ENCODE assay signal across 11 mouse cellular contexts in the genomic region with DNA sequence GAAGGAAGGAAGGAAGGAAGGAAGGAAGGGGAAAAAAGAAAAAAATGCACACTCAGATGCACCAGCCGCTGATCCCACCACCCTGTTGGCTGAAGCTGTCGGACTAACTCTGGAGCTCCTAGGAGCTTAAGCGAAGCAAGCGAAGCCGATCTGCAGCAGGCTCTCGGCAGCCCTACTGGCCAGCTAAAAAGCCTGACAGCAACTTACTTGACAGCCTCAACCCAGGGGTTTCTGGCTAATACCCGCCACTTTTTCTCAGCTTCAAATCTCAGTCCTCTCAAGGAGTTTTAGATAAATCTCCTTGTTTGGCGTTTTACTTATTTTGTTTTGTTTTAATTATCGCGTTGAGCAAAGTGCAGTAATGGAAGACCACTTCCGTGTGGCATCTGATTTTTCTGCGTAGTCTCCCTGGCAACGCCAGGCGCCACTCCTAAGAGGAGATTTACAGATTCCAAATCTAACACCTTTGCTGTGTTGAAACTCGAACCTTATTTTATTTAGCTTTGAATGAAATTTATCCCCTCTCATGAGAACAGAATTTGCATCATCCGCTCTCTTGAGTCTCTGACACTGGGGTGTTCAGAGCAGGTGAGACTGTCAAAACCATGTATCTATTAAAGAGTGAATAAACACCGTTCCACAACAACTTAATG. TPM values are rescaled to one million over a fixed set of nuclear protein-coding genes. Genes with fewer than 3 reads are reported as not detected.
DNase-seq lines count a peak whose midpoint lies in the region; ATAC-seq and TF ChIP-seq lines count a peak whose summit lies in the region.
"Had no signal": no experiment of that assay in that cellular context is flagged by ENCODE, and none has a peak within 500 bp of the region (broad histone marks: within the 10 kb centered on the region; RNA-seq: fewer than 3 reads in every experiment).

No protein-coding gene starts in this region.

- TF ChIP-seq CTCF in lung, postnatal 0 days (IDR thresholded peaks at IDR 0.05): no peak

- no peaks in the 10 kb centered on the region for H3K9me3 ChIP-seq in forebrain, embryonic 13.5 days (replicated peaks)
- H3K9me3 ChIP-seq in hindbrain, embryonic 16.5 days (ENCODE audit: control insufficient read depth, low read length): no peaks in the 10 kb centered on the region
- no peaks in the 10 kb centered on the region for H3K9me3 ChIP-seq in neural tube, embryonic 15.5 days (replicated peaks)
- no peaks in the 10 kb centered on the region for H3K9me3 ChIP-seq in lung, postnatal 0 days (ENCODE audit: low read length)
- H3K9me3 ChIP-seq: limb, embryonic 13.5 days had no signal

- H3K36me3 ChIP-seq in forebrain, embryonic 13.5 days (ENCODE audit: poor library complexity, severe bottlenecking): no peaks in the 10 kb centered on the region
- H3K36me3 ChIP-seq in hindbrain, embryonic 16.5 days (ENCODE audit: control insufficient read depth, insufficient read depth, low read length): no peaks in the 10 kb centered on the region
- no peaks in the 10 kb centered on the region for H3K36me3 ChIP-seq in neural tube, embryonic 15.5 days
- H3K36me3 ChIP-seq in lung, postnatal 0 days (ENCODE audit: insufficient read depth, low read length): no peaks in the 10 kb centered on the region
- H3K36me3 ChIP-seq: limb, embryonic 13.5 days had no signal

- peak overlapping the region; percentile 34 for H3K4me3 ChIP-seq in forebrain, embryonic 13.5 days
- H3K4me3 ChIP-seq in hindbrain, embryonic 16.5 days (ENCODE audit: low read length): peak overlapping the region; percentile 27
- H3K4me3 ChIP-seq in neural tube, embryonic 15.5 days (replicated peaks): no peak overlapping the region
- H3K4me3 ChIP-seq in lung, postnatal 0 days (ENCODE audit: low read depth, low read length): no peak overlapping the region
- H3K4me3 ChIP-seq: limb, embryonic 13.5 days had no signal

- WGBS in forebrain, embryonic 13.5 days: 2% methylated on average over 17 of the region's 17 CpGs
- 5% methylated on average over 17 of the region's 17 CpGs for WGBS in hindbrain, embryonic 16.5 days
- WGBS in neural tube, embryonic 15.5 days: 6% methylated on average over 17 of the region's 17 CpGs
- WGBS in lung, postnatal 0 days: 5% methylated on average over 17 of the region's 17 CpGs

- H3K9ac ChIP-seq in forebrain, embryonic 13.5 days: peak overlapping the region; percentile 64
- peak overlapping the region; percentile 7; the same call in 1 of the 2 replicates for H3K9ac ChIP-seq in hindbrain, embryonic 16.5 days (ENCODE audit: low read depth, low read length)
- H3K9ac ChIP-seq in neural tube, embryonic 15.5 days (replicated peaks): no peak overlapping the region
- no peak overlapping the region for H3K9ac ChIP-seq in lung, postnatal 0 days (replicated peaks; ENCODE audit: low read depth)
- H3K9ac ChIP-seq: limb, embryonic 13.5 days had no signal

- ATAC-seq in forebrain, embryonic 13.5 days: no peak
- peak; percentile 72 for ATAC-seq in hindbrain, embryonic 16.5 days
- ATAC-seq in neural tube, embryonic 15.5 days (ENCODE audit: low FRiP score): peak; percentile 76; the same call in 1 of the 2 replicates
- ATAC-seq in lung, postnatal 0 days: no peak
- ATAC-seq in activated CD4-positive, CD25-positive, alpha-beta regulatory T cell, adult 4 months: no peak

- intact Hi-C loops in left cerebral cortex, postnatal 4 days (cut with DNase I): loop anchor here (10.0 kb wide), 1 partner anchor 1197 kb away; no protein-coding TSS in a partner anchor
- intact Hi-C loops in left cerebral cortex, postnatal 10 days (cut with DNase I): no loop called here

- peak overlapping the region; percentile 59 for H3K4me2 ChIP-seq in forebrain, embryonic 13.5 days
- H3K4me2 ChIP-seq in hindbrain, embryonic 16.5 days (ENCODE audit: low read length): peak overlapping the region; percentile 46
- peak overlapping the region; percentile 42 for H3K4me2 ChIP-seq in neural tube, embryonic 15.5 days
- H3K4me2 ChIP-seq in lung, postnatal 0 days (replicated peaks; ENCODE audit: low read depth, low read length): no peak overlapping the region
- H3K4me2 ChIP-seq: limb, embryonic 13.5 days had no signal

- no peak for TF ChIP-seq EP300 in lung, postnatal 0 days (IDR thresholded peaks at IDR 0.05)

- peak; percentile 42 for DNase-seq in left cerebral cortex, postnatal 4 days
- DNase-seq in left cerebral cortex, postnatal 10 days (ENCODE audit: extremely low spot score in 1 of 2, low spot score in 2 of 2): no peak
- DNase-seq in frontal cortex, adult 2 months (ENCODE audit: extremely low spot score in 1 of 2, low spot score in 1 of 2): no peak
- no peak for DNase-seq in lung, postnatal 0 days (ENCODE audit: low spot score)
- DNase-seq: right cerebral cortex, adult 18-20 months had no signal

- H3K27me3 ChIP-seq in forebrain, embryonic 13.5 days: peaks cover 82% of the 10 kb centered on the region
- H3K27me3 ChIP-seq in hindbrain, embryonic 16.5 days (replicated peaks; ENCODE audit: control insufficient read depth, insufficient read depth, low read length): peaks cover 17% of the 10 kb centered on the region
- H3K27me3 ChIP-seq in neural tube, embryonic 15.5 days (replicated peaks): peaks cover 51% of the 10 kb centered on the region
- H3K27me3 ChIP-seq in lung, postnatal 0 days (replicated peaks; ENCODE audit: insufficient read depth, low read length): peaks cover 41% of the 10 kb centered on the region

- peak overlapping the region; percentile 91 for H3K27ac ChIP-seq in forebrain, embryonic 13.5 days
- H3K27ac ChIP-seq in hindbrain, embryonic 16.5 days (ENCODE audit: low read depth, low read length): no peak overlapping the region
- H3K27ac ChIP-seq in neural tube, embryonic 15.5 days (replicated peaks): no peak overlapping the region
- H3K27ac ChIP-seq in lung, postnatal 0 days (ENCODE audit: low read length): no peak overlapping the region
- H3K27ac ChIP-seq: limb, embryonic 13.5 days had no signal

- H3K4me1 ChIP-seq in forebrain, embryonic 13.5 days: peaks cover 18% of the 10 kb centered on the region
- H3K4me1 ChIP-seq in hindbrain, embryonic 16.5 days (ENCODE audit: control insufficient read depth, insufficient read depth, low read depth, low read length): no peaks in the 10 kb centered on the region
- H3K4me1 ChIP-seq in neural tube, embryonic 15.5 days: peaks cover 7% of the 10 kb centered on the region; the same call in 1 of the 2 replicates
- H3K4me1 ChIP-seq in lung, postnatal 0 days (ENCODE audit: insufficient read depth, low read depth, low read length): no peaks in the 10 kb centered on the region
- H3K4me1 ChIP-seq: limb, embryonic 13.5 days had no signal

RNA-seq across cellular contexts. Expression of a gene that starts 27.4 kb away (rescaled TPM):
- total RNA-seq in left cerebral cortex, postnatal 4 days (2021): 100 to 1,000 TPM; 214 to 215 TPM
- total RNA-seq in left cerebral cortex, postnatal 10 days (2021): 100 to 1,000 TPM; 146 to 153 TPM
- polyA plus RNA-seq in forebrain, embryonic 13.5 days (2015; fragmentation: Nextera tagmentation; extraction: Ambion mirVana): 94.7 and 112 TPM in 2 replicates
- 42.9 and 44.3 TPM in 2 replicates for polyA plus RNA-seq in hindbrain, embryonic 16.5 days (2015; fragmentation: Nextera tagmentation; extraction: Ambion mirVana)
- 30.3 and 37.8 TPM in 2 replicates for polyA plus RNA-seq in neural tube, embryonic 15.5 days (2015; fragmentation: Nextera tagmentation; extraction: Ambion mirVana)
- 115 and 123 TPM in 2 replicates for polyA plus RNA-seq in frontal cortex, adult 2 months (2012; rRNA removed)
- polyA plus RNA-seq in lung, postnatal 0 days (2015; fragmentation: Nextera tagmentation; extraction: Ambion mirVana): 3.6 and 4.0 TPM in 2 replicates
- not detected for polyA plus RNA-seq in activated CD4-positive, CD25-positive, alpha-beta regulatory T cell, adult 4 months (2017; shearing (Covaris generic))
- total RNA-seq: common myeloid progenitor, adult 5-6 weeks had no signal

Comparison
In these comparisons a context has a peak if more than half of its experiments do, and no peak if none do; other contexts are left out.
1. ATAC-seq: peak in hindbrain, embryonic 16.5 days (single experiment) and neural tube, embryonic 15.5 days (single experiment); none in forebrain, embryonic 13.5 days (single experiment), lung, postnatal 0 days (single experiment) and activated CD4-positive, CD25-positive, alpha-beta regulatory T cell, adult 4 months (single experiment).
2. H3K4me3 ChIP-seq: peak in forebrain, embryonic 13.5 days (single experiment) and hindbrain, embryonic 16.5 days (single experiment); none in neural tube, embryonic 15.5 days (single experiment) and lung, postnatal 0 days (single experiment).
3. H3K9ac ChIP-seq: peak in forebrain, embryonic 13.5 days (single experiment) and hindbrain, embryonic 16.5 days (single experiment); none in neural tube, embryonic 15.5 days (single experiment) and lung, postnatal 0 days (single experiment).